Mouse (Mus musculus): ENCODE data around the gene Fam240a. TPM values are rescaled to one million over a fixed set of nuclear protein-coding genes. Genes with fewer than 3 reads are reported as not detected.

The Fam240a gene
- polyA plus RNA-seq, 1 experiment: 0.35 TPM

- H3K27ac ChIP-seq (ENCODE audit: insufficient read depth, low read length): no peak overlapping the region
- H3K27me3 ChIP-seq (ENCODE audit: control insufficient read depth, insufficient read depth, low read length): no peaks in the 10 kb centered on the region
- no peaks in the 10 kb centered on the region for H3K36me3 ChIP-seq (ENCODE audit: control insufficient read depth, insufficient read depth, low read length)
- no peak for DNase-seq (ENCODE audit: low read depth in 1 of 2, low spot score in 2 of 2)
- no peak for TF ChIP-seq POLR2A (IDR thresholded peaks at IDR 0.05; ENCODE audit: low read depth, low read length)
- no peak for TF ChIP-seq CTCF (IDR thresholded peaks at IDR 0.05; ENCODE audit: extremely low read depth, insufficient read depth, insufficient read length, insufficient replicate concordance)
- no peak overlapping the region for H3K4me3 ChIP-seq (ENCODE audit: extremely low read depth, insufficient read depth, insufficient read length)
- 82% methylated on average over 5 of the region's 5 CpGs for WGBS
- no peaks in the 10 kb centered on the region for H3K4me1 ChIP-seq (ENCODE audit: control insufficient read depth, insufficient read depth, insufficient read length)
Observed at GRCm38 (mm10) chr9:110959669-110960068, 43.0 kb upstream of the Fam240a start.

DNA sequence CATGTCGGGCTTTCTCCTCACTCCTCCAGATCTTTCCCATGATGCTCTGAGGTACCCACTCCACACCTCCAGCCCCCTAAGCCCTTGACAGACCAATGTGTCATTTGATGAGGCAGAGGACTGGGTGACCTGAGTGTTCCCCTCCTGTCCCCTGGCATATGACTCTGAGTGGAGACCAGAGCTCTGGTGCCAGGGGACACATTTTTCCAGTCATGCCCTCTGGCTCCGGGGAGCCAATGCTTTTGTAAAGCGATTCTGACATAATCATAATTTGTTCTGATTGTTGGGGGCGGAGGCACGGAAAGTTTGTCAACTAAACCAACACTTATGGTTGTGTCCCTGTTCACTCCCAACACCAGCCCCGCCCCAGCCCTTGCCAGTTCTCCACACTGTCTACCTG lies 39.3 kb upstream of the Fam240a start:
- no peak for DNase-seq (ENCODE audit: low read depth in 1 of 2, low spot score in 2 of 2)
- no peak for TF ChIP-seq CTCF (IDR thresholded peaks at IDR 0.05; ENCODE audit: extremely low read depth, insufficient read depth, insufficient read length, insufficient replicate concordance)
- no peak for TF ChIP-seq POLR2A (IDR thresholded peaks at IDR 0.05; ENCODE audit: low read depth, low read length)
- no peaks in the 10 kb centered on the region for H3K27me3 ChIP-seq (ENCODE audit: control insufficient read depth, insufficient read depth, low read length)
- H3K27ac ChIP-seq (ENCODE audit: insufficient read depth, low read length): no peak overlapping the region
- WGBS: 81% methylated on average over 6 of the region's 6 CpGs
- H3K4me3 ChIP-seq (ENCODE audit: extremely low read depth, insufficient read depth, insufficient read length): no peak overlapping the region
- H3K36me3 ChIP-seq (ENCODE audit: control insufficient read depth, insufficient read depth, low read length): no peaks in the 10 kb centered on the region
- H3K4me1 ChIP-seq (ENCODE audit: control insufficient read depth, insufficient read depth, insufficient read length): no peaks in the 10 kb centered on the region

GRCm38 (mm10) chr9:110954681-110955445 lies 38.2 kb upstream of the Fam240a start:
- DNase-seq (ENCODE audit: low read depth in 1 of 2, low spot score in 2 of 2): no peak

GRCm38 (mm10) chr9:110953550-110954461 lies 37.1 kb upstream of the Fam240a start:
- H3K27ac ChIP-seq (ENCODE audit: insufficient read depth, low read length): no peak overlapping the region
- peak overlapping the region; percentile 46; the same call in 1 of the 2 replicates for H3K4me3 ChIP-seq (ENCODE audit: extremely low read depth, insufficient read depth, insufficient read length)
- no peaks in the 10 kb centered on the region for H3K36me3 ChIP-seq (ENCODE audit: control insufficient read depth, insufficient read depth, low read length)
- peak in 1 of 2 experiments; percentile 17 for DNase-seq (ENCODE audit: low read depth in 1 of 2, low spot score in 2 of 2)
- WGBS: 6% methylated on average over 44 of the region's 44 CpGs
- no peaks in the 10 kb centered on the region for H3K4me1 ChIP-seq (ENCODE audit: control insufficient read depth, insufficient read depth, insufficient read length)
- no peaks in the 10 kb centered on the region for H3K27me3 ChIP-seq (ENCODE audit: control insufficient read depth, insufficient read depth, low read length)
- TF ChIP-seq CTCF (IDR thresholded peaks at IDR 0.05; ENCODE audit: extremely low read depth, insufficient read depth, insufficient read length, insufficient replicate concordance): no peak
- no peak for TF ChIP-seq POLR2A (IDR thresholded peaks at IDR 0.05; ENCODE audit: low read depth, low read length)

More at GRCm38 (mm10) chr9:110954681-110955445, 38.2 kb upstream of the Fam240a start:
- Histone ChIP-seq H3K4me1 (ENCODE audit: control insufficient read depth, insufficient read depth, insufficient read length) (no peaks in the 10 kb centered on the region), H3K4me3 (ENCODE audit: extremely low read depth, insufficient read depth, insufficient read length) (no peak overlapping the region), H3K27ac (ENCODE audit: insufficient read depth, low read length) (no peak overlapping the region), H3K36me3 (ENCODE audit: control insufficient read depth, insufficient read depth, low read length) (no peaks in the 10 kb centered on the region), H3K27me3 (ENCODE audit: control insufficient read depth, insufficient read depth, low read length) (no peaks in the 10 kb centered on the region)
- TF ChIP-seq CTCF (IDR thresholded peaks at IDR 0.05; ENCODE audit: extremely low read depth, insufficient read depth, insufficient read length, insufficient replicate concordance) (no peak), POLR2A (IDR thresholded peaks at IDR 0.05; ENCODE audit: low read depth, low read length) (no peak)
- WGBS: 53% methylated on average over 2 of the region's 2 CpGs

GRCm38 (mm10) chr9:110952931-110953549 lies 36.4 kb upstream of the Fam240a start:
- no peak overlapping the region for H3K4me3 ChIP-seq (ENCODE audit: extremely low read depth, insufficient read depth, insufficient read length)
- no peak for DNase-seq (ENCODE audit: low read depth in 1 of 2, low spot score in 2 of 2)
- 55% methylated on average over 5 of the region's 5 CpGs for WGBS
- H3K36me3 ChIP-seq (ENCODE audit: control insufficient read depth, insufficient read depth, low read length): no peaks in the 10 kb centered on the region
- TF ChIP-seq POLR2A (IDR thresholded peaks at IDR 0.05; ENCODE audit: low read depth, low read length) (no peak), CTCF (IDR thresholded peaks at IDR 0.05; ENCODE audit: extremely low read depth, insufficient read depth, insufficient read length, insufficient replicate concordance) (no peak)
- no peak overlapping the region for H3K27ac ChIP-seq (ENCODE audit: insufficient read depth, low read length)
- no peaks in the 10 kb centered on the region for H3K4me1 ChIP-seq (ENCODE audit: control insufficient read depth, insufficient read depth, insufficient read length)
- no peaks in the 10 kb centered on the region for H3K27me3 ChIP-seq (ENCODE audit: control insufficient read depth, insufficient read depth, low read length)

GRCm38 (mm10) chr9:110952398-110952797 lies 35.7 kb upstream of the Fam240a start:
- no peak for DNase-seq (ENCODE audit: low read depth in 1 of 2, low spot score in 2 of 2)
- TF ChIP-seq POLR2A (IDR thresholded peaks at IDR 0.05; ENCODE audit: low read depth, low read length) (no peak), CTCF (IDR thresholded peaks at IDR 0.05; ENCODE audit: extremely low read depth, insufficient read depth, insufficient read length, insufficient replicate concordance) (no peak)
- Histone ChIP-seq H3K36me3 (ENCODE audit: control insufficient read depth, insufficient read depth, low read length) (no peaks in the 10 kb centered on the region), H3K27ac (ENCODE audit: insufficient read depth, low read length) (no peak overlapping the region), H3K4me3 (ENCODE audit: extremely low read depth, insufficient read depth, insufficient read length) (no peak overlapping the region), H3K27me3 (ENCODE audit: control insufficient read depth, insufficient read depth, low read length) (no peaks in the 10 kb centered on the region), H3K4me1 (ENCODE audit: control insufficient read depth, insufficient read depth, insufficient read length) (no peaks in the 10 kb centered on the region)
- 56% methylated on average over 6 of the region's 6 CpGs for whole genome bisulfite sequencing

All from spleen, adult 2 months (tissue).